Mouse (Mus musculus) embryonic facial prominence, embryonic 13.5 days (tissue): ENCODE data around the gene Ugt1a10. TPM values are rescaled to one million over a fixed set of nuclear protein-coding genes. Genes with fewer than 3 reads are reported as not detected.
"Not testable (repeated sequence)": the region's sequence is repeated elsewhere in the genome, so short reads cannot be mapped to it uniquely, and the experiment has no call there.

ENCODE experiments used
- ATAC-seq: fragments of 200-750 bp; cut with Nextera tagmentation; 2 replicates; pipeline ENCODE4 v1.8.0; 2017; ENCODE audit warnings: low read depth; ENCODE audit not compliant: insufficient number of reproducible peaks, insufficient read depth, low FRiP score, low TSS enrichment
- H3K27ac ChIP-seq: fragments of 300-500 bp; sonication (generic); 2 replicates; pipeline ENCODE4 v1.5.1; 2015; ENCODE audit warnings: moderate library complexity, mild to moderate bottlenecking, inconsistent platforms
- H3K27me3 ChIP-seq: fragments of 300-500 bp; sonication (generic); 2 replicates; pipeline ENCODE4 v1.6.1; 2015; ENCODE audit warnings: mild to moderate bottlenecking, inconsistent platforms
- H3K36me3 ChIP-seq: fragments of 300-500 bp; sonication (generic); 2 replicates; pipeline ENCODE4 v1.6.1; 2015; ENCODE audit warnings: mild to moderate bottlenecking, inconsistent platforms
- H3K4me1 ChIP-seq: fragments of 300-500 bp; sonication (generic); 2 replicates; pipeline ENCODE4 v1.6.1; 2015; ENCODE audit warnings: inconsistent platforms
- H3K4me2 ChIP-seq: fragments of 300-500 bp; sonication (generic); 2 replicates; pipeline ENCODE4 v1.6.1; 2015; ENCODE audit warnings: moderate library complexity, mild to moderate bottlenecking, inconsistent platforms
- H3K4me3 ChIP-seq: fragments of 300-500 bp; sonication (generic); 2 replicates; pipeline ENCODE4 v1.5.1; 2015; ENCODE audit warnings: mild to moderate bottlenecking, inconsistent platforms
- H3K9ac ChIP-seq: fragments of 300-500 bp; sonication (generic); 2 replicates; pipeline ENCODE4 v1.6.1; 2015; ENCODE audit warnings: mild to moderate bottlenecking, inconsistent platforms
- H3K9me3 ChIP-seq: fragments of 300-500 bp; sonication (generic); 2 replicates; pipeline ENCODE4 v1.6.1; 2016; ENCODE audit warnings: inconsistent platforms
- WGBS: fragments of 180-500 bp; shearing (Covaris S2); methylation state at CpG from one replicate; pipeline ENCODE4 v1.1.7; 2015; ENCODE audit warnings: mixed read lengths; 5-methylcytosine and 5-hydroxymethylcytosine counted together
- polyA plus RNA-seq: library from polyadenylated mRNA; unstranded; fragments of >200 nt; fragmentation: Nextera tagmentation; extraction: Ambion mirVana; gene quantifications from 2 replicates; pipeline ENCODE4 v1.2.1, GENCODE M21; 2015

Gene Ugt1a10
- polyA plus RNA-seq, 1 experiment from 2014 or later, result not detected

- ATAC-seq, result not testable (repeated sequence)
These were observed 43.4 kb downstream of the Ugt1a10 start for GRCm38 (mm10) chr1:88098546-88098945.

DNA sequence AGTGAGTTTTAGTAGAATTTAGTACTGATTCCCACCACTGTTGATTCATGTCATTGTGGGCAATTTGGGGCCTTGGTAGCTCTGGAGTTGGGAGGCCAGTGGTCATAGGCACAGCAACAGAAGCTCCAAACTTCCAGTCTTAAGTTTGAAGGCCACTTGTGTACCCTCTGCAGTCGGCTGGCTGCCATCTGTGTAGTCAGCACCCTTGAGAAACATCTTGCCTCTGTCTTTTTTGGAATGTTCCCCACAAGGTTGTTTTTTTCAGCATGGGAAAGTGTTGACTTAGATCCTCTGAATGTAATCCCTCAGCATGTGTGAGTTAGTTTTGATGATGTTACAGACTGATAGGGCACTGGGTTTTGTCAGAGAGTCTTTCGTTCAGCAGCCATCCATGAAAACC is 44.5 kb downstream of the Ugt1a10 start:
- not testable (repeated sequence) for H3K4me1 ChIP-seq, H3K27ac ChIP-seq, H3K4me3 ChIP-seq, H3K9me3 ChIP-seq, H3K27me3 ChIP-seq, ATAC-seq, H3K4me2 ChIP-seq, H3K36me3 ChIP-seq, H3K9ac ChIP-seq
- WGBS, result 82% methylated on average over 2 of the region's 2 CpGs

More at GRCm38 (mm10) chr1:88098546-88098945, 43.4 kb downstream of the Ugt1a10 start:
- not testable (repeated sequence) for H3K27ac ChIP-seq, H3K36me3 ChIP-seq, H3K4me2 ChIP-seq, H3K27me3 ChIP-seq, H3K4me1 ChIP-seq, H3K9ac ChIP-seq, H3K9me3 ChIP-seq, H3K4me3 ChIP-seq
- WGBS, result 85% methylated on average over 3 of the region's 3 CpGs

GRCm38 (mm10) chr1:88103019-88103418 is 47.8 kb downstream of the Ugt1a10 start, which contains the start of gene Ugt1a6b:
TSS of gene Ugt1a6b (plus strand) at chr1:88103252.
- WGBS, result 59% methylated on average over 3 of the region's 3 CpGs

GRCm38 (mm10) chr1:88103697-88104468 is 48.7 kb downstream of the Ugt1a10 start:
- ATAC-seq, H3K4me2 ChIP-seq, H3K9me3 ChIP-seq, H3K27ac ChIP-seq, H3K9ac ChIP-seq, H3K36me3 ChIP-seq, H3K4me1 ChIP-seq, H3K4me3 ChIP-seq, H3K27me3 ChIP-seq: not testable (repeated sequence)
- 78% methylated on average over 5 of the region's 5 CpGs for WGBS

More at GRCm38 (mm10) chr1:88103019-88103418, 47.8 kb downstream of the Ugt1a10 start, which contains the start of gene Ugt1a6b:
- not testable (repeated sequence) for H3K9ac ChIP-seq, H3K36me3 ChIP-seq, H3K27ac ChIP-seq, ATAC-seq, H3K4me2 ChIP-seq, H3K4me1 ChIP-seq, H3K9me3 ChIP-seq, H3K4me3 ChIP-seq, H3K27me3 ChIP-seq

- Histone ChIP-seq H3K4me1 (no peaks in the 10 kb centered on the region), H3K4me2 (no peak overlapping the region), H3K27ac (no peak overlapping the region), H3K9ac (no peak overlapping the region), H3K4me3 (no peak overlapping the region), H3K9me3 (no peaks in the 10 kb centered on the region), H3K27me3 (no peaks in the 10 kb centered on the region), H3K36me3 (no peaks in the 10 kb centered on the region)
- 86% methylated on average over 1 of the region's 1 CpGs for WGBS
- ATAC-seq, result no peak
These were observed 49.7 kb downstream of the Ugt1a10 start for GRCm38 (mm10) chr1:88104667-88105430.

DNA sequence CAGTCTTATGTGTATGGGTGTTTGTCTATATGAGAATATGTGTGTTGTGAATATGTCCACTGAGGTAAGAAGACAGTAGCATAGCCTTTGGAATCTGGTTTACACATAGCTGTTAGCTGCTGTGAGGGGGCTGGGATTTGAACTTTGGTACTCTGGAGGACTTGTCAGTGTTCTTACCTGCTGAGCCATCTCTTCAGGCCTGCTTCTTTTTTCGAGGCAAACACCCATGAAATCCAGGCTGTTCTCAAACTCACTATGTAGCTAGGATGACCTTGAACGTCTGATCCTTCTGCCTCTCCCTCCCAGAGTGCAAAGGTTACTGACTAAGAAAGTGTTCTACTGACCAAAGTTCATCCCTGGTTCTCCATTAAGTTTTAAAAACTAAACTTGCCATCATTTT is 50.5 kb downstream of the Ugt1a10 start:
- Histone ChIP-seq H3K27me3 (no peaks in the 10 kb centered on the region), H3K4me1 (no peaks in the 10 kb centered on the region), H3K4me3 (no peak overlapping the region), H3K9ac (no peak overlapping the region), H3K36me3 (no peaks in the 10 kb centered on the region), H3K9me3 (no peaks in the 10 kb centered on the region), H3K4me2 (no peak overlapping the region), H3K27ac (no peak overlapping the region)
- ATAC-seq, result no peak
- 61% methylated on average over 2 of the region's 2 CpGs for WGBS

DNA sequence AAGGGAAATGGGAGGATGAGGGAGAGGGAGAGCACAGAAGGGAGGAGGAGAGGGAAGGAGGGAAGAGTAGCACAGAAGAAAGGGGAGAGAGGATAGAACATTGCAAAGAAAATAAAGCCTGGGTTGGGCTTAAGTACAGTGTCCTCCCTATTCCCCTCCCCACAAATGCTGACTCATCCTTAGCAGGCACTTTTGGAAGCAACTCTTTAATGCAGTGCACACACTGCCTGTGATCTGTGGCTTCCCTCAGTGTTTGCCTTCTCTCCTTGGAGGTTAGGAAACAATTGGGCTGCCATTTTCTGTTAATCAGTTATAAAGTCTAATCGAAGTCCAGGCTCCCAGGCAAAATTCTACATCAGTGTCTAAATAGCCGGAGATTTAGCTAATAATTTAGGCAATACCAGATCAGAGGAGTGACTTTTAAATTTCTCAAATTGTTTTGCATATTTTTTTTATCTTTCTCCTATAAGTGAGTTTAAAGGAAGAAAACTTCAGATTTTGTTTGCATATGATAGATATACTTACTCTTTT is 53.9 kb downstream of the Ugt1a10 start:
- 75% methylated on average over 2 of the region's 2 CpGs for WGBS
- H3K27me3 ChIP-seq, H3K4me1 ChIP-seq, H3K4me2 ChIP-seq, ATAC-seq, H3K4me3 ChIP-seq, H3K9ac ChIP-seq, H3K27ac ChIP-seq, H3K36me3 ChIP-seq: not testable (repeated sequence)
- H3K9me3 ChIP-seq, result peaks cover 12% of the 10 kb centered on the region

- not testable (repeated sequence) for H3K36me3 ChIP-seq, H3K4me3 ChIP-seq, H3K4me2 ChIP-seq, H3K9ac ChIP-seq, H3K4me1 ChIP-seq, H3K27ac ChIP-seq, ATAC-seq, H3K27me3 ChIP-seq
- 84% methylated on average over 2 of the region's 2 CpGs for WGBS
- H3K9me3 ChIP-seq, result peaks cover 12% of the 10 kb centered on the region
These were observed 54.4 kb downstream of the Ugt1a10 start for GRCm38 (mm10) chr1:88109604-88110003.

DNA sequence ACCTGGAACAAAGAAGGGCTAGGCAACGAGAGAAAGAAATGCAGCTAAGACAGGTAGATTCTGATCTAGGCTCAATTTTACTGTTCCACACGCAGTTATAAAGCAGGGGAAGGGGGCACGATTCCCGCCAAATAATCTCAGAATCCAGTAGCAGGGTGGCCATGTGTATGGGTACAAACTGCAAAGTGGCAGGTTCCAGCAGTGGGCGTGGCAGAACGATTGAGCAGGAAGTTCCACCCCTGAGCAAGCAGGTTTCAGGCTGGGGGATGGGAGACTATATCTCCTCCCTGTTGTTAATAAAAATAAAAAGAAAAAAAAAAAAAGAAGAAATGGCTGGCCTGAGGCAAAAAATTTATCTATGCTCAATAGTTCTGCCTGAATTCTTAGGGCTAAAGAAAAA is 57.6 kb downstream of the Ugt1a10 start:
- H3K4me3 ChIP-seq, H3K27me3 ChIP-seq: not testable (repeated sequence)

DNA sequence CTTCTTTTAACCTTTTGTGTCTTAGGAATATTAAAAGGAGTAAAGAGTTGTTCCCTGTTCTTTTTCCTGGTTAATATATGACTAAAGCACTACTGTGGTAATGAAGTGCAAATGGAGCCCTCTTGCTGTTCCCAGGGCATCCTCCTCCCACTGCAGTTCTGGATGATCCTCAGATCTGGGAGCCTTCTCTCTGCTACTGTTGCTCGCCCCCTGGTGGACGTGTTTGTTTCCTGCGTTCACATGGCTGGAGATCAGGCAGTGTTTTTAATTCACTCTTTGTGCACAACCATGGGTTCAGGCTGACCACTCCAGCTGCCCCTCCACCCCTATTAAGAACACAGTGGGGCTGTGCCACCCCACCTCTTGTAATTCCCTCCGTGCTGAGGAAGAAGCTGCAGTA is 65.4 kb downstream of the Ugt1a10 start:
- H3K36me3 ChIP-seq, H3K27ac ChIP-seq, H3K27me3 ChIP-seq, H3K4me2 ChIP-seq, H3K9me3 ChIP-seq, H3K9ac ChIP-seq, H3K4me1 ChIP-seq, H3K4me3 ChIP-seq, ATAC-seq: not testable (repeated sequence)
- WGBS, result 9% methylated on average over 4 of the region's 4 CpGs

More for the DNA sequence above, 57.6 kb downstream of the Ugt1a10 start:
- not testable (repeated sequence) for H3K4me1 ChIP-seq, ATAC-seq, H3K9ac ChIP-seq, H3K4me2 ChIP-seq, H3K27ac ChIP-seq, H3K36me3 ChIP-seq
- peaks cover 12% of the 10 kb centered on the region for H3K9me3 ChIP-seq
- WGBS, result 94% methylated on average over 6 of the region's 6 CpGs

DNA sequence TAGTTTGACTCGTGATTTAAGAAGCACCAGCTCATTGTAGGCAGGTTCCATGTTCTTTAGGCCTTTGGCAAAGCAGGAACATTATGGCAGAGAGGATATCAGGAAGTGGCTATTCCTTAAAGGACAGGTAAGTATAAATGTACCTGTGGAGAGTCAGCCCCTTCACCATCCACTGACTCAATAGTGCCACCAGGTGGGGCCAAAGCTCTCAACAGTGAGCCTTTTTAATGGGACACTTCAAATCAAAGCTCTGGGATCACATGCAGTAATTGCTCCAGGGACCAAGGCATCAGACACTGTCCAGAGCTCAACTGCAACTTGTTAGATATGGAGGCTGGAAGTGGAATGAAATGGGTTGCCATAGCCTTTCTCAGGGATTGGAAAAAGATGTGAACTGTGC is 66.3 kb downstream of the Ugt1a10 start:
- ATAC-seq, H3K4me3 ChIP-seq, H3K27ac ChIP-seq, H3K9me3 ChIP-seq, H3K36me3 ChIP-seq, H3K27me3 ChIP-seq, H3K9ac ChIP-seq, H3K4me1 ChIP-seq, H3K4me2 ChIP-seq: not testable (repeated sequence)
- no CpG with 5 or more reads among the region's 1 CpGs for WGBS
